Mouse (Mus musculus): ENCODE results near the gene Dgki.
A peak's percentile ranks its signal among the peaks of the same experiment; 100 is the strongest.

Gene Dgki

DNA sequence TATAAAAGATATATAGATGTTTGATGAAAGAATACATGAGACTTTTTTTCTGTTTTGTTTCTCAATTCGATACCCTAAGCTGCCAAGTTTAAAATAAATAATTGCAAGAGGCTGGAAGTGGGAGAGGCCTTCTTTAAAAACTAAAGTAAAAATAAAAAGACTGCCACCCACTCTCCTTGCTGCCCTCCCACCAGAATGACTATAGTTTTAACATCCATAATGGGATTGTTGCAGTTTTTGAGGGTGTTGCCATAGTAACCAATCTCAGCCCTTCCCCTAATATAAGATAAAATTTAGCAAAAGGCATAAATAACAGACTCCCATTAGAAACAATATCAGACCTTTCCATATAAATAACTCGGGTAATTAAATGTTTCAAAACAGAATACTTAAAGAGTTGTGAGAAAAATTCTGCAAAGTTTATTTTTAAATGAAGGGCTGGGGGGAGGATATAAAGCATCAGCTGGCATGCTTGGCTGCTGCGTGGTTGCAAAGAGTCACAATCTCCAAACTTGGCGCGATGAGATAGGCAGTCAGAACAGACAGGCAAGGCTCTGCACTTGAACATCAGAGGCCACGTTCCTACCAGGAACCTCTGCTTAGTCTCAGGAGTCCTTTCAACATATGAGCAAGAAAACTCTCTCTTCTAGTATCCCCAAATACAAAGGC lies 57.8 kb downstream of the Dgki start:
- DNase-seq (ENCODE audit: low read depth, low spot score) = peak; percentile 83

DNA sequence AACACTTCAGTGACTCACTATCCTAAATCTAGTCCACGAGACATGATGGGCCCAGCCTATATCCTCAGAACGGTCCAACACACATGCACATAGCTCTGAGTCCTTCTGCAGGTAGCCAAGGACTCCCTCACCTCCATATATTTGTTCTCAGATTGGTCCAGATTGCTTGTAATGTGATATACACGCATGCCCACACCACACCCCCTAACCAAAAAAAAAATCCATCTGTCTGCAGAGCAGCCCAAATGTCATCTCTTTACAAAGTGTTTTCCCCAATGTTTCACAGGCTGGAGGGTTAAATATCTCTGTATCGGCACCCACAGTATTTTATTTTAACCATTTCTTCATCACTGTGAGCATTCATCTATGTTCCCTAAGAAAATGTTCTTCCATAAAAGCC lies 58.5 kb downstream of the Dgki start:
- peak; percentile 52 for DNase-seq (ENCODE audit: low read depth, low spot score)

GRCm38 (mm10) chr6:37240140-37240539 lies 59.8 kb downstream of the Dgki start:
- DNase-seq (ENCODE audit: low read depth, low spot score) = no peak

- no peak for DNase-seq (ENCODE audit: low read depth, low spot score)
Measured at GRCm38 (mm10) chr6:37236893-37237292, 63.1 kb downstream of the Dgki start.

GRCm38 (mm10) chr6:37231148-37231547 lies 68.8 kb downstream of the Dgki start:
- DNase-seq (ENCODE audit: low read depth, low spot score) = no peak

DNA sequence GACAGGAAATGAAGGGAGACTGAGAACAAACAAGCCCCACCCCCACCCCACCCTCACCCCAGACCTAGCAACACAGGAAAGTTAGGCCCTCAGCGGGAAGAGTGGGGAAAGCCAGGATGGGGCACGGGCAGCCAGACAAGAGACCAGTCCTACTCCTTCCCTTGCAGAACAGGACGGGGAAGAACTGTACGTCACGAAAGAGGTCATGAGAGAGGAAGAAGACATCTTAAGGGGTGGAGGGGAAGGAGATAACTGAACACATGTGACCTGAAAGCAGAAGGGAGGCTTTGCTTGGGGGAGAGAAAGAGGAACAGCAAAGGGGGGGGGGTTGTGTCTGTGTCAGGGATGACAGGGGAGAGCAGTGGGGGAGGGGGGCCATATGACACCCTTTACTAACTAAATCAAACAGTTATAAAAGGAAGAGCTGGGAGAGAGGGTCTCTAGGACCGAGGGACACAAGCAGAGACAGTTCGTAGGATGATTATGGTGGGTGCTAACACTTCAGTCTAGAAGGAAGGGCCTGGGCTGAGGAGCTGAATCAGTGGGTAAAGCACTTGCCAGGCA lies 77.0 kb downstream of the Dgki start:
- no peak for DNase-seq (ENCODE audit: low read depth, low spot score)

- no peak for DNase-seq (ENCODE audit: low read depth, low spot score)
Measured at GRCm38 (mm10) chr6:37222016-37222415, 78.0 kb downstream of the Dgki start.

DNA sequence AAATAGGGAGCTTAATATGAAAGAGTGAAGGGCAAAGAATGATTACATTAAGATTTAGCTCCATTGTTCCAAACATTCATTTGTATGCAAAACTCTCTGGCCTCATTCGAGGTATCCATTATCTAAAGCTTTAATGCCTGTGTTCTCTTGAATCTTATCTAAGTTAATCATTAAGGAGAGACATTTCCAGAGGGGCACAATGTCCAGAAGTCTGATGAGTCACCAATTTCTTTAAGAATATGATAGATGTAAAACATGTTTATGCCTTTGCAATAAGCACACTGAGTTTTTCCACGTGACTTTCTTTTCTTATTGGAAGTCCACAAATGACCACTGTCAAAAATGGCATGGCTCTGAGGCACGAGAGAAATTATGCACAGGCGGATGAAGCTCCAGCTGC lies 80.9 kb downstream of the Dgki start:
- no peak for DNase-seq (ENCODE audit: low read depth, low spot score)

- peak; percentile 96 for DNase-seq (ENCODE audit: low read depth, low spot score)
Measured at GRCm38 (mm10) chr6:37216342-37216763, 83.6 kb downstream of the Dgki start.

GRCm38 (mm10) chr6:37215655-37216054 lies 84.3 kb downstream of the Dgki start:
- DNase-seq (ENCODE audit: low read depth, low spot score) = peak; percentile 88

- DNase-seq (ENCODE audit: low read depth, low spot score) = peak; percentile 61
Measured at GRCm38 (mm10) chr6:37212930-37213329, 87.1 kb downstream of the Dgki start.

DNA sequence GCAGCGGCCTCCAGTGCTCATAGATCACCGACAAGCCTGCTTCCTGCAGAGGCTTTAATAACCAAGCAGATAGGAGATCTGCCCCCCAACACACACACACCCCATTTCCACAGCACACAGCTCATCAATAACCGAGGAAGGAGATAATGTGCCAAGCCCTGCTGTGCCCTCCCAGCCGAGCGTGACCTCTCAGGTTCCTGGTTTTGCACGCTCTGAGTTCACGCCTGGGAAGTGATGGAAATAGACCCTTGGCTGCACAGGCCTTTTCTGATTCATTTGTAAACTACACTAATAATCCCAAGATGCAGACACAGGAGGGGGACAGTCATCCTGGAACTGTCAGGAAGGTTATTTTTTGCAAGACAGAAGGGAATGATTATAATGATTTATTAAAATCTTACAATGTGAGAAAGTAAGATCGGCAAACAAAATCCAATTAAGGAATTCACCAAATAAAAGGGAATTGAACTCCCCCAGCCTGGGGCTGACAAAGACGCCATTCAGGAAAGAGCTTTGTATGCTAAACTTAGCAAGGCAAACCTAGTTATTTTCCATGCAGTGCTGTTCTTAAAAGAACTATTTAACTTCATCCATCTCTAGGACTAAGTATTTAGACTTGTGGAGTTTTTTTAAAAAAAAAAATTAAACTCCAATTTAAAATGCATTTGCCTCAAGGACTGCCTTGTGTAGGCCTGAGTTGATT lies 88.3 kb downstream of the Dgki start:
- DNase-seq (ENCODE audit: low read depth, low spot score) = peak; percentile 60

- DNase-seq (ENCODE audit: low read depth, low spot score) = peak; percentile 59
Measured at GRCm38 (mm10) chr6:37202901-37203300, 97.1 kb downstream of the Dgki start.

DNA sequence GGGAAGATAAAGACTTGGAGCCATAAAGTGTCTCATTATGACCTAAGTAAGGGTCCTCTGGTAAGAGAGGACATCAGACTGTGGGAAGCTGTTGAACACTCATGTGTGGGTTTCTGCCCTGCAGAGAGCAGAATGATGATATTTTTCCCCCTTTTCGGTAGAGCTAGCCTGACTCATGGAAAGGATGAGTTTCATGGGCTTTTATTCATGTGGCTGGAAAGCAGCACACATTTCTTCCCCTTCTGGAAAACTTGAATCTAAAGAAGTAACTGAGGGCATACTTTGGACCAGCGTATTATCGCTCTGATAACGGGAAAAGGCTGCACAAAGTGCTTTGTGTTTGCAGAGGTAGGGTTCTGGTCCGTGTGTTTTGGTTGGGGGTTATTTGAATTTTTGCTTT lies 99.1 kb downstream of the Dgki start:
- DNase-seq (ENCODE audit: low read depth, low spot score) = peak; percentile 46

DNA sequence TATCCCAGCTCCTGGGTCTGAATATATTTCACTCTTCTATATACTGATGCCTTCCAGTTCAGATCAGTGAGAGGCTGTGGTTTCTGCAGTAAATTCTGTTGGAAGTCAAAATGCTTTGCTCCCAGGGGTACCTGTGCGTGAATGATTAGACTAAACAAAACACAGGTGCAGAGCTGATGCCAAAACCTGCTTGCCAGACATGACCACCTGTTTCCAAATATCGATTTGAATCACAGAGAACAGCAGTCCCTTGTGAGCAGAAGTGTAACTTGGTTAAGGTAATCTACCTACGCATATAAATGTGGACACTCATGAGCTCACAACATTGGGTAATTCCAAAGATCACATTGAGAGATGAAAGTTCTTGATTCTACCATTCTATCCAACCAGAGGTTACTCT lies 100.5 kb downstream of the Dgki start:
- DNase-seq (ENCODE audit: low read depth, low spot score) = no peak

GRCm38 (mm10) chr6:37197745-37198144 lies 102.2 kb downstream of the Dgki start:
- no peak for DNase-seq (ENCODE audit: low read depth, low spot score)

GRCm38 (mm10) chr6:37196870-37197269 lies 103.1 kb downstream of the Dgki start:
- DNase-seq (ENCODE audit: low read depth, low spot score) = peak; percentile 96

GRCm38 (mm10) chr6:37195766-37196165 lies 104.2 kb downstream of the Dgki start:
- DNase-seq (ENCODE audit: low read depth, low spot score) = peak; percentile 30

DNA sequence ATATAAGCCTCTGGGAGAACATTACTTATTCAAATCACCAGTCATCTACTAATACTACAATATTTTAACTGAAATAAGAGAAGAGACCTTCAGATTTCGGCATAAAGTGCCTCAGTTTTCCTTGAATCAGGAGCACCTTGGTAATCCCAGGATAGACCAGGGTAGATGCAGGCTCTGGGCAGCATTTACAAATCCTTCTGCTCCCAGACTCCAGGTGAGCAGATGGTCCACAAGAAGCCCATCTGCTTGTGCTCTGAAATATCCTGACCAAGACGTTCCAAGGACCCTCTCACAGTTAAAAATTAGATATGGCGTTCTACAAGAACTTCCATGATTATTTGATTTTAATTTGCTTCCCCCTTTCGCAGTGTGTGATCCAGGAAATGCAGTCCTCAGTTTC lies 118.0 kb downstream of the Dgki start:
- DNase-seq (ENCODE audit: low read depth, low spot score) = peak; percentile 63

GRCm38 (mm10) chr6:37171149-37171832 lies 128.7 kb downstream of the Dgki start:
- DNase-seq (ENCODE audit: low read depth, low spot score) = no peak

- DNase-seq (ENCODE audit: low read depth, low spot score) = no peak
Measured at GRCm38 (mm10) chr6:37158880-37159279, 141.1 kb downstream of the Dgki start.

GRCm38 (mm10) chr6:37154051-37154450 lies 145.9 kb downstream of the Dgki start:
- no peak for DNase-seq (ENCODE audit: low read depth, low spot score)
